Mouse (Mus musculus) heart, postnatal 0 days (tissue): ENCODE results near the gene Snx5. TPM values are rescaled to one million over a fixed set of nuclear protein-coding genes. Genes with fewer than 3 reads are reported as not detected.

Experiments
- ATAC-seq: fragments of 200-750 bp; cut with Nextera tagmentation; 2 replicates; pipeline ENCODE4 v1.8.0; 2017; ENCODE audit warnings: low read depth, moderate number of reproducible peaks, moderate library complexity; ENCODE audit not compliant: insufficient read depth
- DNase-seq: peaks from one replicate; pipeline ENCODE4 v3.0.0-alpha.2; 2016; ENCODE audit warnings: low spot score
- H3K27ac ChIP-seq: fragments of 300-500 bp; sonication (generic); 2 replicates; pipeline ENCODE4 v1.5.1; 2014; ENCODE audit warnings: low read depth, mild to moderate bottlenecking
- H3K27me3 ChIP-seq: fragments of 300-500 bp; sonication (generic); 2 replicates; pipeline ENCODE4 v1.6.1; 2014; ENCODE audit warnings: low read length, mixed read lengths; ENCODE audit not compliant: control insufficient read depth, insufficient read depth
- H3K36me3 ChIP-seq: fragments of 300-500 bp; sonication (generic); replicated peaks from 2 replicates; pipeline ENCODE4 v1.6.1; 2014; ENCODE audit warnings: low read length, mixed read lengths; ENCODE audit not compliant: control insufficient read depth, insufficient read depth
- H3K4me1 ChIP-seq: fragments of 300-500 bp; sonication (generic); 2 replicates; pipeline ENCODE4 v1.6.1; 2014; ENCODE audit warnings: antibody characterized with exemption; ENCODE audit not compliant: control insufficient read depth, insufficient read depth
- H3K4me2 ChIP-seq: fragments of 300-500 bp; sonication (generic); 2 replicates; pipeline ENCODE4 v1.6.1; 2014; ENCODE audit warnings: low read depth, mild to moderate bottlenecking, low read length, moderate library complexity
- H3K4me3 ChIP-seq: fragments of 300-500 bp; sonication (generic); 2 replicates; pipeline ENCODE4 v1.5.1; 2014; ENCODE audit warnings: low read depth, low read length
- H3K9ac ChIP-seq: fragments of 300-500 bp; sonication (generic); replicated peaks from 2 replicates; pipeline ENCODE4 v1.6.1; 2014; ENCODE audit warnings: low read depth, low read length, mixed read lengths
- H3K9me3 ChIP-seq: fragments of 300-500 bp; sonication (generic); replicated peaks from 2 replicates; pipeline ENCODE4 v1.6.1; 2016; ENCODE audit warnings: low read length; ENCODE audit not compliant: control insufficient read depth
- CTCF ChIP-seq: IDR thresholded peaks from 2 replicates; pipeline ENCODE4 v1.5.1; 2016; ENCODE audit warnings: antibody characterized with exemption, control low read depth, low read depth
- EP300 ChIP-seq: IDR thresholded peaks from 2 replicates; pipeline ENCODE4 v1.6.1; 2016; ENCODE audit warnings: antibody characterized with exemption, low read depth
- WGBS: fragments of 180-500 bp; shearing (Covaris S2); extraction: QIAGEN DNeasy Blood & Tissue Kit; methylation state at CpG from one replicate; pipeline ENCODE4 v1.1.7; 2014; 5-methylcytosine and 5-hydroxymethylcytosine counted together
- polyA plus RNA-seq: library from polyadenylated mRNA; unstranded; fragments of >200 nt; fragmentation: Nextera tagmentation; extraction: Ambion mirVana; gene quantifications from 2 replicates; pipeline ENCODE4 v1.2.1, GENCODE M21; 2015
- total RNA-seq: library from RNA; depleted of rRNA; stranded (reverse); fragments of >200 nt; gene quantifications from 2 replicates; pipeline ENCODE4 v1.2.3, GENCODE M21; 2014; ENCODE audit warnings: low replicate concordance

Gene Snx5
- total and polyA plus RNA-seq, 2 experiments from 2014 or later = 55.7 to 146 TPM

GRCm38 (mm10) chr2:144269679-144270475 is 829 bp downstream of the Snx5 start:
- H3K36me3 ChIP-seq = no peaks in the 10 kb centered on the region; the same call in 1 of the 2 replicates
- peak overlapping the region; percentile 96 for H3K27ac ChIP-seq
- peak overlapping the region; percentile 95 for H3K9ac ChIP-seq
- peak overlapping the region; percentile 80 for H3K4me3 ChIP-seq
- DNase-seq (no peak), ATAC-seq (no peak; the same call in 1 of the 2 replicates)
- H3K4me2 ChIP-seq = peak overlapping the region; percentile 84
- no peaks in the 10 kb centered on the region for H3K9me3 ChIP-seq
- TF ChIP-seq CTCF (no peak), EP300 (no peak)
- WGBS = under 1% methylated on average over 26 of the region's 33 CpGs
- H3K4me1 ChIP-seq = peaks cover 33% of the 10 kb centered on the region
- no peaks in the 10 kb centered on the region for H3K27me3 ChIP-seq

DNA sequence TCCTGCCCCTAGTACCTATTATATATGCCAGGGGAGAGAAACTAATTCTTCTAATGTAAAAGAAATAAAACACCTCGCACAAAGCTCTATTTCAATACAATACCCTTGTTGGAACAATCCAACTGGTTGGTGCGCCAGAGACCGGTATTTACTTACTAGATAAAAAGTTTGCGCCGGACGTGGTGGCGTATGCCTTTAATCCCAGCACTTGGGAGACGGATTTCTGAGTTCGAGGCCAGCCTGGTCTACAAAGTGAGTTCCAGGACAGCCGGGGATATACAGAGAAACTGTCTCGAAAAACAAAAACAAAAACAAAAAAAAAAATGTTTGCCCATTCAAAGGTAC is 1.4 kb downstream of the Snx5 start:
- Histone ChIP-seq H3K4me2 (peak overlapping the region; percentile 84), H3K4me3 (peak overlapping the region; percentile 80), H3K36me3 (no peaks in the 10 kb centered on the region; the same call in 1 of the 2 replicates), H3K9me3 (no peaks in the 10 kb centered on the region), H3K27me3 (no peaks in the 10 kb centered on the region), H3K9ac (peak overlapping the region; percentile 95; the same call in 1 of the 2 replicates), H3K27ac (peak overlapping the region; percentile 43), H3K4me1 (peaks cover 33% of the 10 kb centered on the region)
- TF ChIP-seq EP300 (no peak), CTCF (no peak)
- no peak for DNase-seq
- 1% methylated on average over 11 of the region's 11 CpGs for WGBS
- no peak for ATAC-seq

GRCm38 (mm10) chr2:144268446-144269305 is 2.0 kb downstream of the Snx5 start:
- H3K4me3 ChIP-seq = peak overlapping the region; percentile 80
- no peaks in the 10 kb centered on the region for H3K27me3 ChIP-seq
- no peak for ATAC-seq
- H3K36me3 ChIP-seq = no peaks in the 10 kb centered on the region; the same call in 1 of the 2 replicates
- 12% methylated on average over 6 of the region's 6 CpGs for WGBS
- H3K9me3 ChIP-seq = no peaks in the 10 kb centered on the region
- H3K4me2 ChIP-seq = peak overlapping the region; percentile 84
- no peak for DNase-seq
- TF ChIP-seq EP300 (no peak), CTCF (no peak)
- peak overlapping the region; percentile 43 for H3K27ac ChIP-seq
- H3K4me1 ChIP-seq = peaks cover 33% of the 10 kb centered on the region
- H3K9ac ChIP-seq = peak overlapping the region; percentile 95; the same call in 1 of the 2 replicates

GRCm38 (mm10) chr2:144267731-144268015 is 3.0 kb downstream of the Snx5 start:
- Histone ChIP-seq H3K36me3 (no peaks in the 10 kb centered on the region; the same call in 1 of the 2 replicates), H3K4me3 (no peak overlapping the region), H3K27me3 (no peaks in the 10 kb centered on the region), H3K4me1 (peaks cover 33% of the 10 kb centered on the region), H3K4me2 (peak overlapping the region; percentile 84), H3K9me3 (no peaks in the 10 kb centered on the region), H3K9ac (peak overlapping the region; percentile 27; the same call in 1 of the 2 replicates), H3K27ac (peak overlapping the region; percentile 51; the same call in 1 of the 2 replicates)
- WGBS = 18% methylated on average over 1 of the region's 1 CpGs
- DNase-seq = no peak
- TF ChIP-seq EP300 = no peak
- no peak for TF ChIP-seq CTCF
- ATAC-seq = no peak

DNA sequence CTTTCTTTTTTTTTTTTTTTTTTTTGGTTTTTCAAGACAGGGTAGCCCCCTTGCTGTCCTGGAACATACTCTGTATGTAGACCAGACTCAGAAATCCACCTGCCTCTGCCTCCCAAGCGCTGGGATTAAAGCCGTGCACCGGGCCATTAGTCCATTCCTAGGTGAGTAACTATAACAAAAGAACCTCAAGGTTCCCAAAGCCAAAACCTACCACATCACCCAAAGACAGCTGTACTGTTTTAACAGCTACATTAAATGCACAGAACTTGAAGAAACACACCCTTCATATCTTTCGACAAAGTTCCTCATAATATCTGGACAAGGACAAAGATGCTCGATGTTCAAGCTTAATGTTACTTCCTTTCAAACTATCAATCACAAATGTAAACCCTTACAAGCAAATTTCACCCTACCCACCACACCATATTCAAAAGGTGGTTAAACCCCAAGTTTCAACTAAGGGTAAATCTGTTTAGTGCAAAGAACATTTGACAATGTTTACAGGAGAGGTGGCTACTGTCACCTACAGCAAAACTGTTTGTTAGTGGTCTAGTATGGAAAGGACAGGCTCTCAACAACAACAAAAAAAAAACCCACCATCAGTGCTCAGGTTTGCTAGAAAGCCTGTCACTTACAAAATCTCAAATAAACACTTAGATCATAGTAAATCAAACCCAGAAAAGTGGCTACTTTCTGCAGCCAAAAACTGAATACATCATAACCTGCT is 3.5 kb downstream of the Snx5 start:
- peak overlapping the region; percentile 84; the same call in 1 of the 2 replicates for H3K4me2 ChIP-seq
- H3K4me1 ChIP-seq = peaks cover 33% of the 10 kb centered on the region
- 51% methylated on average over 5 of the region's 5 CpGs for WGBS
- H3K4me3 ChIP-seq = no peak overlapping the region
- ATAC-seq (no peak), DNase-seq (no peak)
- no peaks in the 10 kb centered on the region for H3K36me3 ChIP-seq
- H3K27ac ChIP-seq = 0 out of 2 replicates have a peak overlapping the region, but pooled peaks have one; percentile 51
- no peaks in the 10 kb centered on the region for H3K27me3 ChIP-seq
- TF ChIP-seq CTCF (no peak), EP300 (no peak)
- H3K9ac ChIP-seq = no peak overlapping the region
- H3K9me3 ChIP-seq = no peaks in the 10 kb centered on the region
